Mouse (Mus musculus) spleen, adult 2 months (tissue): ENCODE data around the gene Dapk2.

Experiments used
- CTCF ChIP-seq: fragments of 200-500 bp; IDR thresholded peaks from 2 replicates; pipeline ENCODE4 v1.5.1; 2011; ENCODE audit warnings: mild to moderate bottlenecking, inconsistent platforms; ENCODE audit not compliant: insufficient read depth, insufficient read length, insufficient replicate concordance; ENCODE audit errors: extremely low read depth
- POLR2A ChIP-seq: fragments of 200-500 bp; IDR thresholded peaks from 2 replicates; pipeline ENCODE4 v1.6.1; 2011; ENCODE audit warnings: low read depth, low read length, inconsistent platforms

GRCm38 (mm10) chr9:66279647-66280046, 121.6 kb downstream of the Dapk2 start:
- no peak for TF ChIP-seq CTCF
- no peak for TF ChIP-seq POLR2A
